Mouse (Mus musculus): ENCODE data around the gene Rfx8. TPM values are rescaled to one million over a fixed set of nuclear protein-coding genes. Genes with fewer than 3 reads are reported as not detected.

Rfx8 gene
- total and polyA plus RNA-seq, 3 experiments: 0.20 to 0.35 (median 0.26) TPM

- intact Hi-C loops (cut with DNase I): no loop called here
- H3K79me2 ChIP-seq (replicated peaks; ENCODE audit: control insufficient read depth, insufficient read depth, low read length): no peaks in the 10 kb centered on the region
- no peaks in the 10 kb centered on the region; the same call in 1 of the 2 replicates for H3K27me3 ChIP-seq (ENCODE audit: control insufficient read depth, insufficient read depth, low read length)
- H3K36me3 ChIP-seq (ENCODE audit: control insufficient read depth, insufficient read depth, low read length): no peaks in the 10 kb centered on the region
- no peaks in the 10 kb centered on the region for H3K4me1 ChIP-seq (ENCODE audit: control insufficient read depth, insufficient read depth, low read length)
- no peak overlapping the region for H3K27ac ChIP-seq
- WGBS: 19% methylated on average over 5 of the region's 5 CpGs
- no peak overlapping the region for H3K9ac ChIP-seq (ENCODE audit: low read depth, low read length)
- no peak for DNase-seq
- no peak overlapping the region for H3K4me3 ChIP-seq
- no peak for TF ChIP-seq EP300 (IDR thresholded peaks at IDR 0.05; ENCODE audit: insufficient read depth, low read depth, low read length)
- TF ChIP-seq CTCF (IDR thresholded peaks at IDR 0.05): no peak
- TF ChIP-seq POLR2A (IDR thresholded peaks at IDR 0.05; ENCODE audit: insufficient read depth, low read depth, low read length): no peak
Measured at GRCm38 (mm10) chr1:39636660-39637059, 84.1 kb downstream of the Rfx8 start.

GRCm38 (mm10) chr1:39636196-39636595 is 84.6 kb downstream of the Rfx8 start:
- intact Hi-C loops (cut with DNase I): no loop called here
- no peak overlapping the region for H3K9ac ChIP-seq (ENCODE audit: low read depth, low read length)
- H3K4me3 ChIP-seq: no peak overlapping the region
- H3K79me2 ChIP-seq (replicated peaks; ENCODE audit: control insufficient read depth, insufficient read depth, low read length): no peaks in the 10 kb centered on the region
- TF ChIP-seq CTCF (IDR thresholded peaks at IDR 0.05): no peak
- TF ChIP-seq EP300 (IDR thresholded peaks at IDR 0.05; ENCODE audit: insufficient read depth, low read depth, low read length): no peak
- no peak for DNase-seq
- no peaks in the 10 kb centered on the region; the same call in 1 of the 2 replicates for H3K27me3 ChIP-seq (ENCODE audit: control insufficient read depth, insufficient read depth, low read length)
- no peaks in the 10 kb centered on the region for H3K36me3 ChIP-seq (ENCODE audit: control insufficient read depth, insufficient read depth, low read length)
- whole genome bisulfite sequencing: 29% methylated on average over 5 of the region's 5 CpGs
- no peaks in the 10 kb centered on the region for H3K4me1 ChIP-seq (ENCODE audit: control insufficient read depth, insufficient read depth, low read length)
- no peak overlapping the region for H3K27ac ChIP-seq

- no peak overlapping the region for H3K27ac ChIP-seq
- DNase-seq: no peak
- no peak overlapping the region for H3K9ac ChIP-seq (ENCODE audit: low read depth, low read length)
- no peaks in the 10 kb centered on the region for H3K36me3 ChIP-seq (ENCODE audit: control insufficient read depth, insufficient read depth, low read length)
- H3K4me1 ChIP-seq (ENCODE audit: control insufficient read depth, insufficient read depth, low read length): no peaks in the 10 kb centered on the region
- H3K27me3 ChIP-seq (ENCODE audit: control insufficient read depth, insufficient read depth, low read length): no peaks in the 10 kb centered on the region
- H3K79me2 ChIP-seq (replicated peaks; ENCODE audit: control insufficient read depth, insufficient read depth, low read length): no peaks in the 10 kb centered on the region
- no peak for TF ChIP-seq CTCF (IDR thresholded peaks at IDR 0.05)
- TF ChIP-seq EP300 (IDR thresholded peaks at IDR 0.05; ENCODE audit: insufficient read depth, low read depth, low read length): no peak
- TF ChIP-seq POLR2A (IDR thresholded peaks at IDR 0.05; ENCODE audit: insufficient read depth, low read depth, low read length): no peak
- H3K4me3 ChIP-seq: no peak overlapping the region
- WGBS: 60% methylated on average over 9 of the region's 9 CpGs
- intact Hi-C loops (cut with DNase I): no loop called here
Measured at GRCm38 (mm10) chr1:39628606-39629005, 92.2 kb downstream of the Rfx8 start.

- no peak for DNase-seq
- H3K27me3 ChIP-seq (ENCODE audit: control insufficient read depth, insufficient read depth, low read length): no peaks in the 10 kb centered on the region
- intact Hi-C loops (cut with DNase I): no loop called here
- H3K27ac ChIP-seq: no peak overlapping the region
- no peaks in the 10 kb centered on the region for H3K36me3 ChIP-seq (ENCODE audit: control insufficient read depth, insufficient read depth, low read length)
- no peak overlapping the region for H3K4me3 ChIP-seq
- TF ChIP-seq EP300 (IDR thresholded peaks at IDR 0.05; ENCODE audit: insufficient read depth, low read depth, low read length): no peak
- no peak for TF ChIP-seq POLR2A (IDR thresholded peaks at IDR 0.05; ENCODE audit: insufficient read depth, low read depth, low read length)
- no peak for TF ChIP-seq CTCF (IDR thresholded peaks at IDR 0.05)
- 61% methylated on average over 3 of the region's 3 CpGs for WGBS
- H3K9ac ChIP-seq (ENCODE audit: low read depth, low read length): no peak overlapping the region
- H3K79me2 ChIP-seq (replicated peaks; ENCODE audit: control insufficient read depth, insufficient read depth, low read length): no peaks in the 10 kb centered on the region
- H3K4me1 ChIP-seq (ENCODE audit: control insufficient read depth, insufficient read depth, low read length): no peaks in the 10 kb centered on the region
Measured at GRCm38 (mm10) chr1:39625491-39625890, 95.3 kb downstream of the Rfx8 start.

- Histone ChIP-seq H3K36me3 (ENCODE audit: control insufficient read depth, insufficient read depth, low read length) (no peaks in the 10 kb centered on the region), H3K27ac (no peak overlapping the region), H3K4me1 (ENCODE audit: control insufficient read depth, insufficient read depth, low read length) (no peaks in the 10 kb centered on the region), H3K9ac (ENCODE audit: low read depth, low read length) (no peak overlapping the region), H3K27me3 (ENCODE audit: control insufficient read depth, insufficient read depth, low read length) (no peaks in the 10 kb centered on the region), H3K79me2 (replicated peaks; ENCODE audit: control insufficient read depth, insufficient read depth, low read length) (no peaks in the 10 kb centered on the region), H3K4me3 (no peak overlapping the region)
- intact Hi-C loops (cut with DNase I): no loop called here
- DNase-seq: no peak
- WGBS: 50% methylated on average over 1 of the region's 1 CpGs
- no peak for TF ChIP-seq POLR2A (IDR thresholded peaks at IDR 0.05; ENCODE audit: insufficient read depth, low read depth, low read length)
Measured at GRCm38 (mm10) chr1:39623729-39624128, 97.1 kb downstream of the Rfx8 start.

- Histone ChIP-seq H3K9ac (ENCODE audit: low read depth, low read length) (no peak overlapping the region), H3K27me3 (ENCODE audit: control insufficient read depth, insufficient read depth, low read length) (no peaks in the 10 kb centered on the region), H3K4me3 (no peak overlapping the region), H3K27ac (no peak overlapping the region), H3K4me1 (ENCODE audit: control insufficient read depth, insufficient read depth, low read length) (no peaks in the 10 kb centered on the region), H3K36me3 (ENCODE audit: control insufficient read depth, insufficient read depth, low read length) (no peaks in the 10 kb centered on the region), H3K79me2 (replicated peaks; ENCODE audit: control insufficient read depth, insufficient read depth, low read length) (no peaks in the 10 kb centered on the region)
- TF ChIP-seq EP300 (IDR thresholded peaks at IDR 0.05; ENCODE audit: insufficient read depth, low read depth, low read length): no peak
- TF ChIP-seq CTCF (IDR thresholded peaks at IDR 0.05): no peak
- no peak for TF ChIP-seq POLR2A (IDR thresholded peaks at IDR 0.05; ENCODE audit: insufficient read depth, low read depth, low read length)
- intact Hi-C loops (cut with DNase I): no loop called here
- no peak for DNase-seq
- WGBS: 89% methylated on average over 5 of the region's 5 CpGs
Measured at GRCm38 (mm10) chr1:39623106-39623505, 97.7 kb downstream of the Rfx8 start.
